Mouse (Mus musculus): ENCODE results near the gene Zmynd10. TPM values are rescaled to one million over a fixed set of nuclear protein-coding genes. Genes with fewer than 3 reads are reported as not detected.
A peak's percentile ranks its signal among the peaks of the same experiment; 100 is the strongest.
"Not testable (repeated sequence)": the region's sequence is repeated elsewhere in the genome, so short reads cannot be mapped to it uniquely, and the experiment has no call there.

The Zmynd10 gene
- polyA plus RNA-seq, 1 experiment from 2014 or later = 4.0 TPM

- ATAC-seq (ENCODE audit: low FRiP score) = no peak
- H3K4me1 ChIP-seq (replicated peaks) = peaks cover 65% of the 10 kb centered on the region
- no peaks in the 10 kb centered on the region for H3K9me3 ChIP-seq
- H3K4me3 ChIP-seq = no peak overlapping the region
- peaks cover 40% of the 10 kb centered on the region for H3K36me3 ChIP-seq
- 0 out of 2 replicates have a peak overlapping the region, but pooled peaks have one; percentile 94 for H3K9ac ChIP-seq
- peak overlapping the region; percentile 85; the same call in 1 of the 2 replicates for H3K27ac ChIP-seq
- H3K27me3 ChIP-seq = no peaks in the 10 kb centered on the region
- 64% methylated on average over 3 of the region's 3 CpGs for WGBS
- peak overlapping the region; percentile 93; the same call in 1 of the 2 replicates for H3K4me2 ChIP-seq
Measured at GRCm38 (mm10) chr9:107566855-107567254, 19.8 kb downstream of the Zmynd10 start.

GRCm38 (mm10) chr9:107567702-107568319 is 20.7 kb downstream of the Zmynd10 start, which contains the start of gene Hyal2:
Hyal2 (plus strand) TSS chr9:107567945.
- peak within 1 kb of the TSS; percentile 85 for H3K27ac ChIP-seq
- no peaks in the 10 kb centered on the region for H3K27me3 ChIP-seq
- H3K4me2 ChIP-seq = peak within 1 kb of the TSS; percentile 93
- H3K36me3 ChIP-seq = peaks cover 42% of the 10 kb centered on the region
- H3K4me3 ChIP-seq = peak within 1 kb of the TSS; percentile 92
- 7% methylated on average over 18 of the region's 18 CpGs for WGBS
- no peak for ATAC-seq (ENCODE audit: low FRiP score)
- peak within 1 kb of the TSS; percentile 94 for H3K9ac ChIP-seq
- H3K4me1 ChIP-seq (replicated peaks) = peaks cover 64% of the 10 kb centered on the region
- H3K9me3 ChIP-seq = no peaks in the 10 kb centered on the region

DNA sequence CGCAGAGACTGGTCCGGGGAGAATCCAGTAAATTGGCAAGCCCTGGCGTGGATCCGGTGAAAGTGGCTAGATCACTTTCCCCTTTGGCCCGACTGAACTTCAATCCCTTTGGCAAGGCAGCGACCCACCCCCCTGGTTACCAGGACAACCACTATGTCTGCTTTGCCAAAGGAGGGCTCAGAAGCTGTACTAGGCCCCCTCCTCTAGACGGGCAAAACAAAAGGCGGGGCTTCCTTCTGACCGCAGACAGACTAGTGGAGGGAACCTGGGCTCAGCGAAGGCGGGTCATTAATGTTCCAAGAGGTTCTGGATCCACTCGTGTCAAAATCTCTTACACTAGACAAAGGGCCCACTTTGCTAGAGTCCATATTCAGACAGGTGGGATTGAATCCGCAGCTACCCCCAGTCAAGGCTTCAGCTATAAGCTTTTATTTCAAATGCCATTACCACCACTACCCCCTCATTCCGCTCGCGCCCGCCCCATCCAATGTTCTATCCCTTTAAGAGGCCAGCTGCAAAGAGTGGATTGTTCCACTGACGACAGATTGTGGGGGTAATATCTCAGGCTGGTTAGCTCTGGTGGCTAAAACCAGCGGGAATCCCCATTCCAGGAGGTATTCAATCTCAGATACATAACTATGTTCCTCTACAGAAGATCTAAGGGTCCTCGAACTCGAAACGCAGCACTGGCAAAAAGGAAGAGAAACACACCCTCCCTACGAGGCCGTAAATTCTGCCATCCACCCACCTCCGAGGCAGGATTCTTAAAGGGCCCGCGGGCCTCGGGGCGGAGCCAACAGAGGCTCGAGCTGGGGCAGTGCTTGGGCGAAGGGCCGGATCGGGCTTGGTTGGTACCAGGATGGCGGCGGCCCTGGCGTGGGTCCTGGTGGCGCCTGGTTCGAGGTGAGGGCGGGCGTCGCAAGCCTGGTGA is 21.5 kb downstream of the Zmynd10 start:
- Histone ChIP-seq H3K4me3 (peak overlapping the region; percentile 92), H3K9ac (peak overlapping the region; percentile 94), H3K4me2 (peak overlapping the region; percentile 93), H3K9me3 (no peaks in the 10 kb centered on the region), H3K27me3 (no peaks in the 10 kb centered on the region), H3K4me1 (replicated peaks) (peaks cover 61% of the 10 kb centered on the region), H3K27ac (peak overlapping the region; percentile 85), H3K36me3 (peaks cover 50% of the 10 kb centered on the region)
- ATAC-seq (ENCODE audit: low FRiP score) = peak; percentile 88
- under 1% methylated on average over 40 of the region's 41 CpGs for WGBS

GRCm38 (mm10) chr9:107569270-107569669 is 22.2 kb downstream of the Zmynd10 start:
- Histone ChIP-seq H3K27ac (peak overlapping the region; percentile 85), H3K27me3 (no peaks in the 10 kb centered on the region), H3K4me2 (peak overlapping the region; percentile 93), H3K9ac (peak overlapping the region; percentile 94), H3K9me3 (no peaks in the 10 kb centered on the region), H3K36me3 (peaks cover 53% of the 10 kb centered on the region), H3K4me3 (peak overlapping the region; percentile 92), H3K4me1 (replicated peaks) (peaks cover 55% of the 10 kb centered on the region)
- WGBS = under 1% methylated on average over 23 of the region's 23 CpGs
- peak; percentile 27 for ATAC-seq (ENCODE audit: low FRiP score)

DNA sequence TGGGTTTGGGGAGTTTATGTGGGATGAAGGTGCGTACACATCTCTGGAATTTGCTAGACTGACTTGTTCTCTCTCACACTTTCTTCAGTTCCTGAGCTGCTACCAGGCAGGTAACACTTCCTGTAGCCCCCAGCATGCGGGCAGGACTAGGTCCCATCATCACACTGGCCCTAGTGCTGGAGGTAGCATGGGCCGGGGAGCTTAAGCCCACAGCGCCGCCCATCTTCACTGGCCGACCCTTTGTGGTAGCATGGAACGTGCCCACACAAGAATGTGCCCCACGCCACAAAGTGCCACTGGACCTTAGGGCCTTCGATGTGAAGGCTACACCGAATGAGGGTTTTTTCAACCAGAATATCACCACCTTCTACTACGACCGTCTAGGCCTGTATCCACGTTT is 22.9 kb downstream of the Zmynd10 start:
- Histone ChIP-seq H3K4me2 (peak overlapping the region; percentile 93), H3K4me1 (replicated peaks) (peaks cover 53% of the 10 kb centered on the region), H3K4me3 (peak overlapping the region; percentile 92), H3K36me3 (peaks cover 53% of the 10 kb centered on the region), H3K27me3 (no peaks in the 10 kb centered on the region), H3K27ac (peak overlapping the region; percentile 85), H3K9ac (peak overlapping the region; percentile 94), H3K9me3 (no peaks in the 10 kb centered on the region)
- WGBS = 54% methylated on average over 13 of the region's 13 CpGs
- ATAC-seq (ENCODE audit: low FRiP score) = no peak

DNA sequence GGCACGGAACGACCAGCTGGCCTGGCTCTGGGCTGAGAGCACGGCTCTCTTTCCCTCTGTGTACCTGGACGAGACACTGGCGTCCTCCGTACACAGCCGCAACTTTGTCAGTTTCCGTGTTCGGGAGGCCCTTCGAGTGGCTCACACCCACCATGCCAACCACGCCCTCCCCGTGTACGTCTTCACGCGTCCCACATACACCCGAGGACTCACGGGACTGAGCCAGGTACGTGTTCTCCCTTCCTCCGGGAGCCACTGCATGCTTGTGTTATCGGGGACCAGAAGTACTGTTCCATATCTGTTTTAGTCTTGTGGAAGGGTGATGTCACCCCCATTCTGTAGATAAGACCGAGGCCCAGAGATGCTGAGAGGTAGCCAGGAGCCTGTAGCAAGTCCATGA is 23.7 kb downstream of the Zmynd10 start:
- H3K27me3 ChIP-seq = no peaks in the 10 kb centered on the region
- no peaks in the 10 kb centered on the region for H3K9me3 ChIP-seq
- ATAC-seq (ENCODE audit: low FRiP score) = no peak
- H3K27ac ChIP-seq = peak overlapping the region; percentile 85; the same call in 1 of the 2 replicates
- WGBS = 96% methylated on average over 21 of the region's 21 CpGs
- H3K4me1 ChIP-seq (replicated peaks) = peaks cover 48% of the 10 kb centered on the region
- peaks cover 50% of the 10 kb centered on the region for H3K36me3 ChIP-seq
- H3K4me2 ChIP-seq = peak overlapping the region; percentile 93
- H3K9ac ChIP-seq = peak overlapping the region; percentile 94
- H3K4me3 ChIP-seq = peak overlapping the region; percentile 92

DNA sequence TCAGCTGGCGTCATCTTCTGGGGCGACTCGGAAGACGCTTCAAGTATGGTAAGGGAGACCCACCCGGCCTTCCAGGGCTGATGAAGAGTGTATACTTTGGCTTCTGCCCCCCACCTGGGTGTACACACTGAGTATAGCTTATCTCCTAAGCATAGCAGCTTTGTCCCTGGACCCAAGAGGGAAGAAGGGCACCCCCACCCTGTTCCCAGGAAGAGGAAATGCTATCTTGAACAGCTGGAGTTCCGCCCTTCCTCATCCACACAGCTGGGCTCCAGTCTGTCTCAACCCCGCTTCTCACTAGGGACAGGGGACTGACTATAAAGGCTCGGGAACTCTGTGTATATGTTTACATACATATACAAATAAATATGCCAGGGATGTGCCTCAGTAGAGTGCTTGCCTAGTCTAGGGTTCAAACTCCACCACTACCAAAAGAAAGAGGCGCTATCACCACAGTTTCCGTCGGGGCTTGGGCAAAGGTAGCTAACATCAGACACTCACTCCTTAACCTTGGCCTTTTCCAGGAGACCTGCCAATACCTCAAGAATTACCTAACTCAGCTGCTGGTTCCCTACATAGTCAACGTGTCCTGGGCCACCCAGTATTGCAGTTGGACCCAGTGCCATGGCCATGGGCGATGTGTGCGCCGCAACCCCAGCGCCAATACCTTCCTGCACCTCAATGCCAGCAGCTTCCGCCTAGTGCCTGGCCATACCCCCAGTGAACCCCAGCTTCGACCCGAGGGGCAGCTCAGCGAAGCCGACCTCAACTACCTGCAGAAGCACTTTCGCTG is 24.6 kb downstream of the Zmynd10 start:
- Histone ChIP-seq H3K36me3 (peaks cover 45% of the 10 kb centered on the region), H3K4me3 (no peak overlapping the region; the same call in 1 of the 2 replicates), H3K4me1 (replicated peaks) (peaks cover 52% of the 10 kb centered on the region), H3K27ac (0 out of 2 replicates have a peak overlapping the region, but pooled peaks have one; percentile 4), H3K4me2 (peak overlapping the region; percentile 93), H3K9me3 (no peaks in the 10 kb centered on the region), H3K27me3 (no peaks in the 10 kb centered on the region), H3K9ac (peak overlapping the region; percentile 94)
- ATAC-seq (ENCODE audit: low FRiP score) = no peak
- 93% methylated on average over 22 of the region's 22 CpGs for WGBS

DNA sequence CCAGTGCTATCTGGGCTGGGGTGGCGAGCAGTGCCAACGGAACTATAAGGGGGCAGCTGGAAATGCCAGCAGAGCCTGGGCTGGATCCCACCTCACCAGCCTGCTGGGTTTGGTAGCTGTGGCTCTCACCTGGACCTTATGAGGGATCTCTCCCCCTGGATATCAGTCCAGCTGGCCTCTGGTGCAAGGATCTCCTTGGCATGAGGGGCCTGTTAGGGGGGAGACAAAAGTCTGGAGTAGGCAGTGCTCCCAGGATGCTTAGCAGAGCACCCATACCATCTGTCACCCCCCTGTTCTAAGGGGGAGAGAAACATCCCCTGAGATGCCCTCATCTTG is 25.2 kb downstream of the Zmynd10 start:
- Histone ChIP-seq H3K27me3 (no peaks in the 10 kb centered on the region), H3K9me3 (no peaks in the 10 kb centered on the region), H3K4me2 (peak overlapping the region; percentile 3; the same call in 1 of the 2 replicates), H3K4me1 (replicated peaks) (peaks cover 54% of the 10 kb centered on the region), H3K4me3 (no peak overlapping the region), H3K27ac (0 out of 2 replicates have a peak overlapping the region, but pooled peaks have one; percentile 4), H3K36me3 (peaks cover 45% of the 10 kb centered on the region), H3K9ac (peak overlapping the region; percentile 10; the same call in 1 of the 2 replicates)
- WGBS = 100% methylated on average over 2 of the region's 2 CpGs
- no peak for ATAC-seq (ENCODE audit: low FRiP score)

DNA sequence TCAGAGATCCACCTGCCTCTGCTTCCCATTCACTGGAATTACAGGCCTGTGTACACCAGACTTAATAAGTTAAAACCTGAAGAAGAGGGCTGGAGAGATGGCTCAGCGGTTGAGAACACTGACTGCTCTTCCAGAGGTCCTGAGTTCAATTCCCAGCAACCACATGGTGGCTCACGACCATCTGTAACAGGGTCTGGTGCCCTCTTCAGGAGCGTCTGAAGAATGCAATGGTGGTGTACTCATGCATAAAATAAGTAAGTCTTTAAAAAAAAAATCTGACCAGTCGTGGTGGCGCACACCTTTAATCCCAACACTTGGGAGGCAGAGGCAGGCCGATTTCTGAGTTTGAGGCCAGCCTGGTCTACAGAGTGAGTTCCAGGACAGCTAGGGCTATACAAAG is 26.7 kb downstream of the Zmynd10 start:
- H3K4me3 ChIP-seq; H3K4me2 ChIP-seq; H3K27me3 ChIP-seq; H3K9ac ChIP-seq; H3K9me3 ChIP-seq; H3K27ac ChIP-seq; ATAC-seq (ENCODE audit: low FRiP score): not testable (repeated sequence)
- Histone ChIP-seq H3K4me1 (replicated peaks) (peaks cover 49% of the 10 kb centered on the region), H3K36me3 (peaks cover 45% of the 10 kb centered on the region)
- 82% methylated on average over 6 of the region's 6 CpGs for WGBS

GRCm38 (mm10) chr9:107575579-107576356 is 28.7 kb downstream of the Zmynd10 start:
- 88% methylated on average over 14 of the region's 14 CpGs for WGBS
- Histone ChIP-seq H3K36me3 (peaks cover 43% of the 10 kb centered on the region), H3K27ac (no peak overlapping the region), H3K4me1 (replicated peaks) (peaks cover 52% of the 10 kb centered on the region), H3K4me2 (no peak overlapping the region), H3K9me3 (no peaks in the 10 kb centered on the region), H3K9ac (no peak overlapping the region), H3K4me3 (no peak overlapping the region), H3K27me3 (no peaks in the 10 kb centered on the region)
- ATAC-seq (ENCODE audit: low FRiP score) = no peak
